Mouse (Mus musculus): Measurements from ENCODE around the gene Slc35g3.
A peak's percentile ranks its signal among the peaks of the same experiment; 100 is the strongest.

Gene Slc35g3

DNA sequence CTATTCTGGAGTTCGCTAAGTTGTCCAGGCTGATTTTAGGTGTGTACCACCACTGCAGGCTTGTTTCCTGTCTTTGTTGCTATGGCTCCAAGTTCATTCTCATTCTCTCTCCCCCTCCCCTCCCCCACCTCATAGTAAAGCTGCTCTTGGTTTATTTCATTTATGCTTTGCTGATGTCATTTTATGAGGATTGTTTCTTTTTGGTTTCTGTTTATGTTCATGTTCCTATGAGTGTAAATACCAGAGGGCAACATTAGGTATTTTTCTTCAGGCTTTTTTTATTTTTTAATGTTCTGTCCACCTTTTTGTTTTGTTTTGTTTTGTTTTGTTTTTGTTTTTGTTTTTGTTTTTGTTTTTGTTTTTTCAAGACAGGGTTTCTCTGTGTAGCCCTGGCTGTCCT is at the start of gene Slc35g3:
TSS of gene Slc35g3 (minus strand) at position 101 of the 400 bp plus-strand sequence.
- no peak for DNase-seq

DNA sequence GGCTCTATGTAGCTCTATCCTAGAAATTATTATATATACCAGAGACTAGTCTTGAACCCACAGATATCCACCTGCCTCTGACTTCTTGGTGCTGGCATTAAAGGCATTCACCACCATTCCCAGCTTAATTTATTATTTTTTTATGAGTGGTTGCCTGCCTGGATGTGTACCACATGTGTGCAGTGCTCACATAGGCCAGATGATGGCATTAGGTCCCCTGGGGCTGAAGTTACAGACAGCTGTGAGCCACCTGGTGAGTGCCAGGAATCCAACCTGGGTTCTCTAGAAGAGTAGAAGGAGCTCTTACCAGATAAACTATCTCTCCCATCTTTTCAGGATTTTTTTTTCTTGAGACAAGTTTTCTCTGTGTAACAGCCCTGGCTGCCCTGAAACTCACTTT is 48.5 kb upstream of the Slc35g3 start:
- no peak for DNase-seq

DNA sequence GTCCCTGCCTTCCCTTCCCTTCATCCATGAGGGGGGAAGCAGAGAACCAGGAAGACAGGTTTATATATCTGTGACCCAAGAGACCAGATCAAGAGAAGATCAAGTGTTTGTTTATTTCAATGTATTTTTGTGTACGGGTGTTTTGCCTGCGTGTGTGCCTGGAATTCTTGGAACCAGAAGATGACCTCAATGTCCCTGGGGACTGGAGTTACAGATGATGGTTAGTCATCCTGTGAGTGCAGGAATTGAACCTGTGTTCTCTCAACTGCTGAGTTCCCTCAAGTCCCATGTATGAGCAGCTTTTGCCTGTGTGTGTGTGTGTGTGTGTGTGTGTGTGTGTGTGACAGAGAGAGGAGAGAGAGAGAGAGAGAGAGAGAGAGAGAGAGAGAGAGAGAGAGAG is 45.9 kb upstream of the Slc35g3 start:
- DNase-seq, result no peak

DNA sequence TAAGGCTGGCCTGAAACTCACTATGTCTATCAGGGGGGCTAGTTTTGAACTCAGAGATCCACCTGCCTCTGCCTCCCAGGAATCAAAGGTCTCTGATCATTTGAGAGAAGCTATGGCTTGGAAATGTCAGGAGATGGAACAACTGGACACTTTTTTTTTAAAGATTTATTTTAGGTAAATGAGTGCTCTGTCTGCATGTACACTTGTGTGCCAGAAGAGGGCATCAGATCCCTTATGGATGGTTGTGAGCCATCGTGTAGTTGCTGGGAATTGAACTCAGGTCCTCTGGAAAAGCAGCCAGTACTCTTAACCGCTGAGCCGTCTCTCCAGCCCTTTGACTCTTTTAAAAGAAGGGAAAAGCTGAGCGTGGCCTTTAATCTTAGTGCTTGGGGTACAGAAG is 44.6 kb upstream of the Slc35g3 start:
- DNase-seq, result no peak

DNA sequence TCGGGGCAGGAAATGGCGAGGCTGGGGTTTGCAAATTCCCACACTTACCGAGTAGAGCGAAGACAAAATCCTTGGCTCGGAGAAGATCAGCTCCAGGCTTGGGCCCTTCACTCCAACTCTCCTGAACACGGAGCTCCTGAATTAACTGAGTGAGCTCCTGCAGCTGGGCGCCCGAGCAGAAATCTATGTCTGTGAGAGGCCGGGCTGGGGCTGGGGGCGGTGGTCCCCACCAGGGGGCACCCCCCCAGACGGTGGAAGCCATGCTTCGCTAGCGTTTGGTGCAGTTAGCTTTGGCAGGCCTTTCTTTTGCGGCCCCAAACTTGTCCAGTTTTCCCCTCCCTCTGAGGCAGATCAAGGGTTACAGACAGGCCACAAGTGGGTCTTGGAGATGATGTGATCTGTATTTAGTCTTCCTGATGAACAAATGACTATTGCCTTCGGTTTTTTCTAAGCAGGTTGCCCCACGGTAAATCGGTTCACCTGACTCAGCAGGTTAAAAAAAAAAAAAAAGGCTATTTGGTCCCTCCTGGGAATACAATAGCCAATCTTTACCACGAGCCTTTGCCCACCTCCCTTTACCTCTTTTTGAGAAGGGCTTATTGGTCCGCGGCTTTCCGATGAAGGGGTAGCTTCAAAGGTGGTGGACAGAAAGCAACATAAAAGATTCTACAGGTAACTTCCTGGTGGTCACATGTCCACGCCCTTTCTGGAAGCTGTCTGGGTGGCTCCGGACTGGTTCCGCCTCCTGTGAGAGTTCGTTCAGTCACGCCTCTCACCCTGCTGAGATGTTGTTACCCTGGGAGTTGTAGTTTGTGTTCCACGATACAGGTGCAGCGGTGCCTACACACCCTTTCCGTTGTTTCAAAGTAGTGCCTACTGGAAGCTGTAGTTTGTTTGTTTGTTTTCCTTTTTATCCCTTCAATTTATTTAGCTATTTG is 43.5 kb upstream of the Slc35g3 start, which contains the start of gene Tmem102:
TSS of gene Tmem102 (minus strand) at position 653 of the 938 bp plus-strand sequence.
- DNase-seq, result no peak

DNA sequence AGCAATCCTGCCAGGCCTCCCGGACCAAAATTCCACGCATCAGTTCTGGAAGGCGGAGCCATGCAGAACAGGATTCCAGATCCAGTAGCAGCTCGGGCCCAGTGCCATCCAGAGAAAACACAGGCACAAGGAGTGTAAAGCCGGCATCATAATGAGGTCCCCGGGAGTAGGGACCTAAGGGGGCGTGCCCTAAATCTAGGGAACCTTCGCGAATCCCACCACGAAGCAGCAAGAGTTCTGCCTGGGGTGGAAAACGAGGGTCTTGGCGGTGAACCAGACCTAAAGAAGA is 42.8 kb upstream of the Slc35g3 start:
- DNase-seq, result no peak

DNA sequence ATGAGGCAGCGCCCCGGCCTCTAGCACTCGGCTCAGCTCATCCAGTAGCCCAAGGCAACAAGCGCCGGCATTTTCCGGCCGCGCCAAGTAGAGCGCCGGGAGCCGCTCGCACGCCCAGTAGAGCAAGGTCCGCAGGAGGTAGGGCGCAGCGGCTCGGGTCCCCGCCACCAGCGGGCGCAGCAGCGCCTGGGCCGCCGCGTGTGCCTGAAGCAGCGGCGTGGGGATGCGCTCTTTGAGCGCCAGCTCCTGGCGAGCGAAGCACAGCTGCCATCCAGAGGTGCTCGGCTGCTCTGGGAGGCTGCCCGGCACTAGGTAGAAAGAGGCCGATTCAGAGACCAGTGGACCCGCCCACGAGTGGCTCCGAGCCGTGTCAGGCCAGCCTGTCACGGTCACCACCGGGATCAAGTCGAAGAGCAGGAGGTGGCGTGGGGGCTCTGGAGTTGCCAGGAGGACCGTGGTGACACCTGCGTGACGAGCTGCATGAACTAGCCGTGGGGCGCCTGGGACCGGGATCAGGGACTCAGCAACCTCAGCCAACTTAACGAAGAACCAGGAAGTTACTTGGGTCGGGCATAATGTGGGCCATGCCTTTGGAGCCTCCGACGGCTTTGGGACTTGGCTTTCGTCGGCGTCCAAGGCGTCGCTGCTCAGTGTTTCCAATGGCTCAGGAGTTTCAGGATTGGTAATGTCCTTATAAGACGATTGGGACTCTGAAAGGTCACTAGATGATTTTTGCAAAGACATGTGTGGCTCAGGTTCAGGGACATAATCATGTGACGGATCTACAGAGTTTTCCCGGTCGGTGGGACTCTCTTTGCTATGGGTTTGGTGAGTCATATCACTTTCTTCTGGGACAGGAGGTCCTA is 42.3 kb upstream of the Slc35g3 start:
- peak; percentile 51 to 60 for DNase-seq

DNA sequence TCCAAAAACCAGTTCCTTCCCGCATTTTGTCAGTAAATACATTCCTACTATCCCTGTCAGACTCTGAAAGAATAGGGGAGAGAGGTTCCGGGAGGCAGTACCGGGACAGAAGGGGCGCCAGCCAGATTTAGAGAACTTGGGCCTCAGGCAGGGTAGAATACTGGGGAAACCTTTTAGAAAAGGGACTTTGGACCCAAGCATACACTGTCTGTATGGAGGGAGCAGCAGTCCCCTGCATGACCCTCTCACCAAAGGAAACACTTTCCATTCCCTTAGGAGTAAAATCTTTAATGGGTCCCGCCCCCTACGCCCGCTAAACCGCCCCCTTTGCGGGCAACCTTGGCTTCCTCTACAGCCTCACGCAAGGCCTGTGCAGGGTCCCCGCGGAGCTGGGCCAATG is 41.6 kb upstream of the Slc35g3 start:
- DNase-seq, result no peak

DNA sequence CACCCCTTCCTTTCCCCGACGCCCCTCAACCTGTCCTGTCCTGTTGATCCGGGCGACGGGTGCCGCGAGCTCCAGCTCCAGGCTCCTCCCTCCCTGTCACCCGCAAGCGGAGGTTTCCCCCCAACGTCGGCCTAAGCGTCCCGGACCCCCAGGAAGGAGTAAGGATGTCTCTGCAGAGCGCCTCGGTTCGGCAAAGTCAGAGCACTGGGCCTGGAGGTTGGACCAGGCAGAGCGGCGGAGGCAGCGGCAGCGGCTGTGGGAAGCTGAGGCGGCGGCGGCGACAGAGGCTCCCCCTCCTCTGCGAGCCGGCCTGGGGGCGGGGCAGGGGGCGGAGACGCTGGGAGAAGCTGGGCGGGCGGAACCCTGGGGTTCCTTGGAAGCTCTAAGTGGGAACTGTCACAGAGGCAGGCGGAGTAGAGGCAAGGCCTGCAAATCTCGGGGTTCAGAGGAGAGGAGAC is 40.9 kb upstream of the Slc35g3 start:
- peak; percentile 52 to 67 for DNase-seq

DNA sequence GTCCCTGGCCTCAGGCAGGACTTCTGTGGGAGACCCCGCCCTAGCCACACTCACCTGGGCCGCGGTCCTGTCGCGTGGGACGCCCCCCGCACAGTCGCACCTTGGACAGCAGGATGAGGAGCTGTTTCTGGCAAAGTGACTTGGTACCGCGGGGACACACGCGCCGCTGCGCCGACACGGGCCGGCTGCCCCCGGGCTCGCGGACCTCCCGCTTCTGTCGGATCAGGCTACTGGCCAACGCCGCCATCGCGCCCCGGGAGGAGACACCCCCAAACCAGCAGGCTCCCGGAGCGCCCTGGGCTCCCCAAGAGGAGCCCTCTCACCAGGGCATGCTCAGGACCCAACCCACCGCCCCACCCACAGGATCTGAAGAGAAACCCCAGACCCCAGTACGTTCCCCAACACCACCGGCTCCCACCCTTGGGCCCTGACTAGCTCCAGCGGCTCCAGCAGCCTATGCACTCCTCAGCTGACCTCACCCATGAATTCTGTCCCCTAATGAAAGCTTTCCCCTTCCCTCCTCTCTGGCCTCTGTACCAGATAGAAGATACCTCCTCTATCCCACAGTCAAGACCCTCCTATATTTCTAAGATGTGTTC is 39.7 kb upstream of the Slc35g3 start, which contains the start of gene Fgf11:
TSS of gene Fgf11 (minus strand) at position 479 of the 599 bp plus-strand sequence.
- DNase-seq, result no peak

DNA sequence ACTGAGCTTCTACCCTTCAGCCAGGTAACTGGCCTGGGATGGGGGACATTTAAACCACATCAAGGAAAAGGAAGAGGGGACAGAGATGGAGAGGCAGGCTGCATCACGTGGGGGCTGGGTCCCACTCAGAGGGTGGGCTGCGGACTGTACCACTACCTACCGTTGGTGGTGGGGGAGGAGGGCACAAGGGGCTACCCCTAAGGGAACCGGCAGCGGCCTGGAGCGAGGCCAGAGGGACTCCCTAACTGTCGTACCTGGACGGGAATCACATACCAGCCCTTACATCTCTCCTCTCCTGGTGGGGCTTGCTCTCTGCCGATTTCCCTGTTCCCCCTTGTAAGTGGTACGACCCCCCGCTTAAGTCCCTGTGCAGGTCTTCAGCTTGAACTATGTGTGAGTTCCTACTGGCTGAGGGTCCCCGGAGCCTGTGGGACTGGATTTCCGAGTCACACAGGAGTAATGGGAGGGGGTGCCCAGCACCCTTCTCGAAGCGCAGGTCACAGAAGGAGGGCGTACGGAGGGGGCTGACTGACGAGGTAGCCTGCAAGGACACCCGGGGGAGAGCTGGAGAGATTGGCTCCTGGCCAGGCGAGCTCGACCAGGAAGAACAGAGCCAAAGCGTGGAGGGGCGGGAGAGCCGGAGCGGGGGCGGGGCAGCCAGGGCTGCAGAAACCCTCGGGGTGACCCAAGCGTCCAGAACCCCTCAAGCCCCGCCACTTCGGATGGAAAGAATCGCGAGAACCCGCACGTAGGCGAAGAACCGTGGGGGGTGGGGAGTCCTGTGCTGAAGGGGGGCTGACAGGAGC is 38.8 kb upstream of the Slc35g3 start:
- peak in 1 of 2 experiments; percentile 45 for DNase-seq

DNA sequence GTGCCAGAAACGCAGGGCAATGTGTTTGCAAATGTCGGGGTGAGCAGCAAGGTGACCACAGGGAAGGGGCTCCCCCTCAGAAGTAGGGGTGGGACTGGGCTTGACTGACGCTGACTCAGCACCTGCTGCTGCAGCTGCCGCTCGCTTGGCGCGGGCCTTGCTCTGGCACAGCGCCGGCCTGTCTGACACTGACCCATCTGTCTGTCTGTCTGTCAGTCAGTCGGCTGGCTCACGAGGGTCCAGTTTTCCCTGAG is 38.3 kb upstream of the Slc35g3 start:
- DNase-seq, result no peak

DNA sequence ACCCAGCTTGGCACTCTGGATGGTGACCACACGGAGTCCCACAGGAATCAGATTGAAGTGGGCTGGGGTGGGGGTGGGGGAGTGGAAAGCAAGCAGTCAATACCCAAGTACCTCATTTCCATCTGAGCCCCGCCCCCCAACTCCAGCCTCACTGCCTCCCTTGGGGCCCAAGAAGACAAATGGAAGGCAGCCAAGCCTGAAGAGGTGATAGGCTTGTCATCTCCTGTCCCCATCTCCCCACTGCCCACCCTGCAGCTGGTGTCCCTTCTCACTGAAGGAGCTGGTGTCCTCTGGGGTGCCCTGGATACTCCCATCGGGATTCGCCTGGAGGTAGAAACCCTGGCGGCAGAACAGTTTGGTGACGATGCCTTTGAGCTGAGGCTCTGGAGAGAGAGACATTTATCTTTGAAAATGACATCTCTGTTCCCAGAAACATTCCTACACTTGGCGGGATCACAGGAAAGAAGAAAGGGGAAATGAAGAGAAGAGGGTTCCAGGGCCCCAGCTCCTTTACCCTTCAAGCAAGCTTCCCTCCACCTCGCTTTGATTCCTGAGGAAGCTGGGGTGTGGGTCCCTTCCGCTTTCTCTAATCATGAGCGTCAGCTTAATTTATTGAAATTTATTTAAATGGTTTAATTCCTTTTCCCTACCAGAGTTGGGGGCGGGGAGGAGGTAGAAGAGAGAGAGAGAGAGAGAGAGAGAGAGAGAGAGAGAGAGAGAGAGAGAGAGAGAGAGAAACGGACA is 37.8 kb upstream of the Slc35g3 start:
- DNase-seq, result no peak

DNA sequence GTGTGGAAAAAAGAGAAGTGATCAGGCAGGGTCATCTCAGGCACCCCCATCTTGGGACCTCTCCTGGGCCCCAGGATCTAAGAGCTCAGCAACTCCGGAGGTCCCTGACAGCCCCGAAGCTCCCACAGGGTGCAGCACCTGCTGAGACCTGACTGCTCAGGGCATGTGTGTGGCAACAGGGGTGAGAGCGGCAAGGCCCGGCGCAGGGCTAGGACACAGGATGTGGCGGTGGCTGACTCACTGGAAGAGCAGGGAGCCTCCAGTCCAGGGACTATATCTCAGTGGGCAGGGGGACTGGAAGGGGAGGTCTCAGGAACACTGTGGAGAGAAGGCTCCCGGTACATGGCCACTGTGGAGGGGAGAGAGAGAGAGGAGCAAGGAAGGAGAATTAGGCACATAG is 36.2 kb upstream of the Slc35g3 start:
- no peak for DNase-seq

DNA sequence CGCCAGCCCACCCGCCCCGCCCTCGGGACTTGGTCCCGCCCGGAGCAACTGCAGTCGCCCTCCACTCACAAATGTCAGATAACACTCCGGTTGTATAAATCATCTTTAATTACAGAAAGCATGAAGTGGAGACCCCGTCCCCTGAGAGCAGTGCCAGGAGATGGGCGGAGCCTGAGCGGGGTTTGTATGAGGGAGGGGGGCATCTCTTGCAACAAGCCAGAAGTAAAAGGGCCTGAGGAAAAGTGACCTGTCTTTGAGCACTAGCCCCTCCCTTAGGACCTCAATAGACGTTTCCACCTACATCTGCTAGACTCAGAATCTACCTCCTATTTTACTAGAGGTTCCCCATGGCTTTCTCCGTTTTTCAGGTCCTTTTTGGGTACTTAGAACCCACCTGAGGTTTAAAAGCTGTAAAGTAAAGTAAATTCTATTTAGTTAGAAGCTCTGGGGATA is 34.2 kb upstream of the Slc35g3 start:
- DNase-seq, result no peak

DNA sequence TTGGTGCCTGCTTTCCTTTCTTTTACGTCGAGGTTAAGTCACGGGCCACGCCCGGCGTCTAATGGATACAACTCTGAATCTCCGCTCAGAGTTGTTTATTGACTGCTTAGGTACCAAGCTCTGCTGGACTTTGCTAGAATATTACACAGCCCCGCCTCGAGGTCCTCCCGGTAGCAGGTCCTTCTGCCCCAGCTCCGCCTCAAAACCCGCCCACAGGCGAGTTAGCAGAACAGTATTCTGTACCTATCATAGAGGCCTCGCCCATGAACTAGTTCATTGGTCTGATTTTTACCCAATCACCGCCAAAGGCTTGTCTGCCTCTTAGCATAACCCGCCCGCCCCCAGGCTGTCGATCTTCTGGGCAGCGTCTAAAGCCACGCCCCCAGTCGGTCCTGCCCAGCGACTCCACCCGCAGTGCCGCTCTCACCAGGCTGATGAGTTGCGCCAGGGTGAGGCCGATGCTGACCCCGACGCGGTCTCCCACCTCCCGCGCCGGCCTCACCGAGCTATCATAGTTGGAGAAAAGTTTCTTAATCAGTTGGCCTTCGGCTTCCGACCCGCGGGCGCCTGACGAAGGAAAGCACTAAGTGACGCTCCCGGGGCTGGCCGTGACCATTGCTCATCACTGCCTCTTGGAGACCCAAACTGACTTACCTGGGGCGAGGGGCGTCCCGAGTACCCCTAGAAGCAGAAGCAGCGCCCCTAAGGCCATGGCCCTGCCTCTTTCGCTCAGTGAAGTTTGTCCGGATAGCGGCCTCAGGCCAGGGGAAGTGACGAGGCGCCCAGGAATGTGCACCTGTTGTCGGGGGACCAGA is 33.6 kb upstream of the Slc35g3 start, which contains the start of gene Chrnb1:
TSS of gene Chrnb1 (minus strand) at position 776 of the 815 bp plus-strand sequence.
- DNase-seq, result peak; percentile 85 to 91

DNA sequence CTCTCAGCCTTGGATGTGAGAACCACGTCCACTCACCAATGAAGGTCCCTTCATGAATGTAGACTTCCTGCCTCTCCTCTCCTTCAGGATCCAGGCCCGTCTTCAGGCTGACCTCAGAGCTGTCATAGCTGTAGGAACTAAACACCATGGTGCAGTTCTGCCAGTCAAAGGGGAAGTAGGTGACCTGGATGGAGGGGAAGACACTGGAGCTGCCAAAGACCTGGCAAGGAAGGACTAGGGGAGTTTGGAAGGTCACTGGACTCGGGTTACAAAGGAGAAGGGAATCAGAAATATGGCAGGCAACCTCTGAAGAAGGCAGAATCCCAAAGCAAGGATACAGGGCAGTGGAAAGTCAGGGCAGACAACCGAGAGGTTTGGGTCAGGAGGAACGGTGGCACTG is 31.7 kb upstream of the Slc35g3 start:
- DNase-seq, result no peak

DNA sequence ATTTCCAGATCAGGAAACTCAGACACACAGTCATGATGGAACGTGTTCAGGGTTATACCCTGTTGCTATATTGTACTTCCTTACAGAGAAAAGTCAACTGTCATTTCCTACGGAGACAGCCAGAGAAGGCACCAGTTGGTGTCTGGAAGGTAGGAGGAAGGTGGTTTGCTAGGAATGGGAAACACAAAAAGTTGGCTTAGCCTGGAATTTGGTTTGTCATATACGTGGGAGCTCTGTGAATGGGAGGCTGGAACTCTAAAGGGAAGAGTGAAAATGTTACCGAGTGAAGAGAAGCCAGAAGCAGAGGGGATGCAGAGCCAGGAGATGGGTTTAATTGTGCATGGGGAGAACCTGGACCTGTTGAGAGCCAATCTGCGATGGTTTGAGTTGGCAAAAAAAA is 29.7 kb upstream of the Slc35g3 start:
- DNase-seq, result no peak

DNA sequence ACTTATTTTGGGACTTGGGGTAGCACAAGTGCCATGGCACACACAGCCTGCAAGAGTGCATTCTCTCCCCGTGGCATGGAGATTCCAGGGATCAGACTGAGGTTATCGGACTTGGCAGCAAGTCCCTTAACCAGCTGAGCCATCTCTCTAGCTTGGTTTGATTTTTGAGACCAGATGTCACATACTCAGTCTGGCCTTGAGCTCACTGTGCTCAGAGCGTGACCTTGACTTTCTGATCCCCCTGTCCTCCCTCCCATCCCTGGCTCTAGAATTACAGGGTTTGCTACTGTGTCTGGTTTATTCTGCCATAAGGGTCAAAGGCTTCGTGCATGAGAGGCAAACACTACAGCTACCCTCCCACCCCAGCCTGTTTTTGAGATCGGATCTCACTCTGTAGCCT is 27.7 kb upstream of the Slc35g3 start:
- no peak for DNase-seq

DNA sequence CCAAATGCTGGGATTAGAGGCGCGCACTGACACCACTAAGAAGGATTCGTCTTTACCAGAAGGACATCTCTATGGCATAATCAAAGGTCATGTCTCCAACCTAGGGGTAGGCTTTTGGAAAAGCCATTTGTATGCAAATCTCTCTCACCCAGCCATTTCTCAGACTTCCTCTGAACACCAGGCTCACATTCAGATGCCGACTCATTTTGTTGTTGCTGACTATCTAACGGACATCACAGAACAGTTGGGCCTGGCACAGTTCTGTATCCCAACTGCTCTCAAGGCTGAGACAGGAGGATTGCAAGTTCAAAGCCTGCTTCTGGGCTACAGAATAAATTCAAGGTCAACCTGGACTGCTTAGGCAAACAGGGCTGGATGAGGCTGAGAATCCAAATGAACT is 25.5 kb upstream of the Slc35g3 start:
- DNase-seq, result no peak

DNA sequence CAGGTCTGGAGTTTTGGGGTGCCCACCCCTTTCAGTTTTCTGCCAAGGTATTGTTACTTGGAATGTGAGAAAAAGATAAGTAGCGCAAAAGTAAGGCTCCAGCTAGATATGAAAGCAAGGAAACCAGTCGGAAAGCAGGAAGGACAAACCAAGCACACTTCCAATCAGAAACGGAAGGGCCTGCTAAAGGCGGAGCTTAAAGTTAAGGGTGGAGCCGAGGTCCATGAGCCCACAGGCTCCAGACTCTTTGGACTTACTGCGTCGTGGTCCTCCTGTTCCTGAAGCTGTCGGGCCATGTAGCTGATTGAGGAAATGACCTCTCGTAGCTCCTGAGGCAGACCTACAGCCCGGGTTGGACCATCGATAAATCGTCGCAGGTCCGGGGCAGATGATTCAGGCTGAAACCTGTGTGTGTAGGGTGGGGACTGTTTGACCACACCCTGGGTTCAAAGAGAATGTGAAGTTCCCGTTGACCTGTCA is 23.1 kb upstream of the Slc35g3 start:
- no peak for DNase-seq

All from cerebellum, postnatal 36 days (tissue).